Mouse (Mus musculus): Measurements from ENCODE around the gene Gnaq.

Gnaq gene

GRCm38 (mm10) chr19:16431368-16431767, 298.7 kb downstream of the Gnaq start:
- intact Hi-C loops (cut with DNase I): loop anchor here (5.0 to 10.0 kb wide), 2 partner anchors 74 to 367 kb away; no protein-coding TSS in a partner anchor

GRCm38 (mm10) chr19:16434879-16435278, 302.2 kb downstream of the Gnaq start:
- intact Hi-C loops (cut with DNase I): loop anchor here (2.0 to 10.0 kb wide), 5 partner anchors 78 to 370 kb away; no protein-coding TSS in a partner anchor

GRCm38 (mm10) chr19:16435531-16436231, 303.1 kb downstream of the Gnaq start, which contains the start of gene Gna14:
Gna14 (plus strand) TSS chr19:16435762.
- intact Hi-C loops (cut with DNase I): loop anchor here (2.0 to 10.0 kb wide), 4 partner anchors 92 to 371 kb away; no protein-coding TSS in a partner anchor

- intact Hi-C loops (cut with DNase I): loop anchor here (5.0 to 10.0 kb wide), 3 partner anchors 91 to 372 kb away; no protein-coding TSS in a partner anchor
Observed at GRCm38 (mm10) chr19:16436335-16437169, 303.9 kb downstream of the Gnaq start.

Small RNA genes within 50 kb of the gene (microRNA-seq; reads per million reads assigned to microRNA genes)
- gene Mir496b: 0 reads per million in 2 experiments

Measured in adrenal gland (tissue).